Mouse (Mus musculus): ENCODE results near the gene Ocln. TPM values are rescaled to one million over a fixed set of nuclear protein-coding genes. Genes with fewer than 3 reads are reported as not detected.

Ocln gene
- polyA plus RNA-seq, 1 experiment from 2014 or later = 38.5 TPM

GRCm38 (mm10) chr13:100525935-100526648 is 26.4 kb downstream of the Ocln start:
- Histone ChIP-seq H3K36me3 (ENCODE audit: control insufficient read depth, insufficient read depth, low read length) (no peaks in the 10 kb centered on the region), H3K9ac (ENCODE audit: low read length) (no peak overlapping the region), H3K4me1 (replicated peaks; ENCODE audit: control insufficient read depth, insufficient read depth, low read length) (no peaks in the 10 kb centered on the region; the same call in none of the 2 replicates), H3K9me3 (ENCODE audit: control insufficient read depth, low read length) (no peaks in the 10 kb centered on the region; the same call in 1 of the 2 replicates), H3K27ac (ENCODE audit: low read length) (no peak overlapping the region; the same call in 1 of the 2 replicates), H3K27me3 (ENCODE audit: control insufficient read depth, insufficient read depth, low read depth, low read length) (no peaks in the 10 kb centered on the region), H3K4me2 (ENCODE audit: low read depth, low read length) (no peak overlapping the region), H3K4me3 (ENCODE audit: low read length) (no peak overlapping the region)
- ATAC-seq (ENCODE audit: low read depth) = no peak
- WGBS = 62% methylated on average over 6 of the region's 6 CpGs

DNA sequence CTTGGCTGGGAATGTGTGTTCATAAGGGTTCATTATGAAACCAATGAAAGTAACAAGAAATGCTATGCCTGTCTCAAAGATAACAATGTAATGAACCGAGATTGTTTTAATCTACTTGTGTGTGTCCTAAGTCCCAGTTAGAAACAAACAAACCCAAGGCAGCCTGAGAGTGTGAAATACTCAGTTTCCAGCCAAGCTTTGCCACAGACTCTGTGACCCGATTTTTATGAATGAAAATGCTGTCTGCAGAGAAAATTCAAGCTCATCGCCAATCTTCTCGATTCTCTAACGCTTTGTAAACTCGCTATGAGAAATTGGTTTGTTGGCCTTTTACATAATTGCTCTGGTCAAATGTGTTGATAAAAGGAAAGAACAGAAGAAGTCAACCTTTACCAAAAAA is 27.6 kb downstream of the Ocln start:
- WGBS = 80% methylated on average over 6 of the region's 6 CpGs

GRCm38 (mm10) chr13:100523698-100524097 is 28.8 kb downstream of the Ocln start:
- H3K4me2 ChIP-seq (ENCODE audit: low read depth, low read length) = no peak overlapping the region
- no peak overlapping the region for H3K27ac ChIP-seq (ENCODE audit: low read length)
- H3K9ac ChIP-seq (ENCODE audit: low read length) = no peak overlapping the region
- H3K27me3 ChIP-seq (ENCODE audit: control insufficient read depth, insufficient read depth, low read depth, low read length) = no peaks in the 10 kb centered on the region
- ATAC-seq (ENCODE audit: low read depth) = no peak
- whole genome bisulfite sequencing = 80% methylated on average over 2 of the region's 2 CpGs
- no peaks in the 10 kb centered on the region for H3K36me3 ChIP-seq (ENCODE audit: control insufficient read depth, insufficient read depth, low read length)
- H3K4me1 ChIP-seq (replicated peaks; ENCODE audit: control insufficient read depth, insufficient read depth, low read length) = no peaks in the 10 kb centered on the region; the same call in none of the 2 replicates
- no peak overlapping the region for H3K4me3 ChIP-seq (ENCODE audit: low read length)
- H3K9me3 ChIP-seq (ENCODE audit: control insufficient read depth, low read length) = no peaks in the 10 kb centered on the region

More for the DNA sequence above, 27.6 kb downstream of the Ocln start:
- H3K9ac ChIP-seq (ENCODE audit: low read length) = no peak overlapping the region
- H3K27ac ChIP-seq (ENCODE audit: low read length) = no peak overlapping the region
- no peaks in the 10 kb centered on the region; the same call in 1 of the 2 replicates for H3K9me3 ChIP-seq (ENCODE audit: control insufficient read depth, low read length)
- no peak overlapping the region for H3K4me2 ChIP-seq (ENCODE audit: low read depth, low read length)
- no peaks in the 10 kb centered on the region for H3K27me3 ChIP-seq (ENCODE audit: control insufficient read depth, insufficient read depth, low read depth, low read length)
- no peak overlapping the region for H3K4me3 ChIP-seq (ENCODE audit: low read length)
- ATAC-seq (ENCODE audit: low read depth) = no peak
- H3K36me3 ChIP-seq (ENCODE audit: control insufficient read depth, insufficient read depth, low read length) = no peaks in the 10 kb centered on the region
- H3K4me1 ChIP-seq (replicated peaks; ENCODE audit: control insufficient read depth, insufficient read depth, low read length) = no peaks in the 10 kb centered on the region; the same call in none of the 2 replicates

GRCm38 (mm10) chr13:100521724-100522591 is 30.6 kb downstream of the Ocln start:
- H3K4me3 ChIP-seq (ENCODE audit: low read length) = no peak overlapping the region
- WGBS = 77% methylated on average over 9 of the region's 9 CpGs
- no peak overlapping the region for H3K4me2 ChIP-seq (ENCODE audit: low read depth, low read length)
- H3K9me3 ChIP-seq (ENCODE audit: control insufficient read depth, low read length) = no peaks in the 10 kb centered on the region
- H3K36me3 ChIP-seq (ENCODE audit: control insufficient read depth, insufficient read depth, low read length) = no peaks in the 10 kb centered on the region
- no peak overlapping the region for H3K9ac ChIP-seq (ENCODE audit: low read length)
- H3K27ac ChIP-seq (ENCODE audit: low read length) = no peak overlapping the region
- ATAC-seq (ENCODE audit: low read depth) = no peak
- peaks cover 4% of the 10 kb centered on the region for H3K4me1 ChIP-seq (replicated peaks; ENCODE audit: control insufficient read depth, insufficient read depth, low read length)
- no peaks in the 10 kb centered on the region for H3K27me3 ChIP-seq (ENCODE audit: control insufficient read depth, insufficient read depth, low read depth, low read length)

DNA sequence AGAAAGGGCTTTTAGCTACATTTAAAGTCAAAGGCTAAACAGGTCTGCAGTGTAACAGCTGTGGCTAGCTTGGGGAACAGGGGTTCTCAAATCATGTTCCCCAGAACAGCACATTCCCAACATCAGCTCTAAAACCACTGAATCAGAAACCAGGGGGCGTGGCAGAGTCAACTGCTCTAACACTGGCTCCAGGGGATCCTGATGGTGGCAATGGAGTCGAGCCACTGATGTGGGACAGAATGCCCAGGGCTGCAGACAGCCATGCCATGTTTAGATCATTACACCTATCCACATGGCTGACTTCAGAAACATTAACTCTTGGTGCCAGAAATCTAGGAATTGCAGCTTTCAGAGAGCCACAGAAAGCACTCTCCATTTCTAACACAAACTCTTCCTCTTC is 33.4 kb downstream of the Ocln start:
- Histone ChIP-seq H3K36me3 (ENCODE audit: control insufficient read depth, insufficient read depth, low read length) (no peaks in the 10 kb centered on the region), H3K4me2 (ENCODE audit: low read depth, low read length) (no peak overlapping the region), H3K27ac (ENCODE audit: low read length) (peak overlapping the region; percentile 4; the same call in 1 of the 2 replicates), H3K27me3 (ENCODE audit: control insufficient read depth, insufficient read depth, low read depth, low read length) (no peaks in the 10 kb centered on the region), H3K9me3 (ENCODE audit: control insufficient read depth, low read length) (no peaks in the 10 kb centered on the region), H3K4me3 (ENCODE audit: low read length) (no peak overlapping the region), H3K9ac (ENCODE audit: low read length) (no peak overlapping the region), H3K4me1 (replicated peaks; ENCODE audit: control insufficient read depth, insufficient read depth, low read length) (peaks cover 4% of the 10 kb centered on the region)
- no peak for ATAC-seq (ENCODE audit: low read depth)
- WGBS = 58% methylated on average over 2 of the region's 2 CpGs

DNA sequence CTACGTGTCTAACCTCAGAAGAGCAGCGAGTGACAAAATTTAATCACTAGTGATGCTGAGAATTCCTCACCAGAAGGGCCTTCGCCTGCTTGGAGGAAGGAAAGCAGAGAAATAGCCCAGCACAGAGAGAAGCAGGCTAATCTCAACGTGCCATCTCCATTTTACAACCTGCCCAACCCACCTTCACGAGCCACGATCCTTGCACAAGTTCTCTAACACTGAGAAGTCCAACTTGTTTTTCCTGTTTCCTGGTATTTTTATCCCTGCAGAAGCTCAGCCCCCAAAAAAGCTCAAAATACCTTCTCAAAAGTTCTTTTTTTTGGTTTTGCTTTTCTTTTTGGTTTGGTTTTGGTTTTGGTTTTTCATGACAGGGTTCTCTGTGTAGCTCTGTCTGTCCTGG is 34.3 kb downstream of the Ocln start:
- H3K36me3 ChIP-seq (ENCODE audit: control insufficient read depth, insufficient read depth, low read length) = 0 out of 2 replicates have a peak, but pooled peaks cover 4% of the 10 kb centered on the region
- H3K27me3 ChIP-seq (ENCODE audit: control insufficient read depth, insufficient read depth, low read depth, low read length) = no peaks in the 10 kb centered on the region
- no peak overlapping the region for H3K9ac ChIP-seq (ENCODE audit: low read length)
- WGBS = 62% methylated on average over 6 of the region's 6 CpGs
- no peak overlapping the region for H3K4me2 ChIP-seq (ENCODE audit: low read depth, low read length)
- peak overlapping the region; percentile 72 for H3K27ac ChIP-seq (ENCODE audit: low read length)
- H3K4me3 ChIP-seq (ENCODE audit: low read length) = no peak overlapping the region
- ATAC-seq (ENCODE audit: low read depth) = peak; percentile 55; the same call in 1 of the 2 replicates
- no peaks in the 10 kb centered on the region for H3K9me3 ChIP-seq (ENCODE audit: control insufficient read depth, low read length)
- peaks cover 4% of the 10 kb centered on the region for H3K4me1 ChIP-seq (replicated peaks; ENCODE audit: control insufficient read depth, insufficient read depth, low read length)

GRCm38 (mm10) chr13:100517652-100518153 is 34.8 kb downstream of the Ocln start:
- 0 out of 2 replicates have a peak, but pooled peaks cover 4% of the 10 kb centered on the region for H3K36me3 ChIP-seq (ENCODE audit: control insufficient read depth, insufficient read depth, low read length)
- 68% methylated on average over 6 of the region's 6 CpGs for WGBS
- no peak overlapping the region for H3K4me2 ChIP-seq (ENCODE audit: low read depth, low read length)
- H3K9me3 ChIP-seq (ENCODE audit: control insufficient read depth, low read length) = no peaks in the 10 kb centered on the region
- H3K4me1 ChIP-seq (replicated peaks; ENCODE audit: control insufficient read depth, insufficient read depth, low read length) = peaks cover 4% of the 10 kb centered on the region
- H3K27me3 ChIP-seq (ENCODE audit: control insufficient read depth, insufficient read depth, low read depth, low read length) = no peaks in the 10 kb centered on the region
- peak overlapping the region; percentile 72; the same call in 1 of the 2 replicates for H3K27ac ChIP-seq (ENCODE audit: low read length)
- no peak overlapping the region for H3K4me3 ChIP-seq (ENCODE audit: low read length)
- no peak for ATAC-seq (ENCODE audit: low read depth)
- no peak overlapping the region for H3K9ac ChIP-seq (ENCODE audit: low read length)

DNA sequence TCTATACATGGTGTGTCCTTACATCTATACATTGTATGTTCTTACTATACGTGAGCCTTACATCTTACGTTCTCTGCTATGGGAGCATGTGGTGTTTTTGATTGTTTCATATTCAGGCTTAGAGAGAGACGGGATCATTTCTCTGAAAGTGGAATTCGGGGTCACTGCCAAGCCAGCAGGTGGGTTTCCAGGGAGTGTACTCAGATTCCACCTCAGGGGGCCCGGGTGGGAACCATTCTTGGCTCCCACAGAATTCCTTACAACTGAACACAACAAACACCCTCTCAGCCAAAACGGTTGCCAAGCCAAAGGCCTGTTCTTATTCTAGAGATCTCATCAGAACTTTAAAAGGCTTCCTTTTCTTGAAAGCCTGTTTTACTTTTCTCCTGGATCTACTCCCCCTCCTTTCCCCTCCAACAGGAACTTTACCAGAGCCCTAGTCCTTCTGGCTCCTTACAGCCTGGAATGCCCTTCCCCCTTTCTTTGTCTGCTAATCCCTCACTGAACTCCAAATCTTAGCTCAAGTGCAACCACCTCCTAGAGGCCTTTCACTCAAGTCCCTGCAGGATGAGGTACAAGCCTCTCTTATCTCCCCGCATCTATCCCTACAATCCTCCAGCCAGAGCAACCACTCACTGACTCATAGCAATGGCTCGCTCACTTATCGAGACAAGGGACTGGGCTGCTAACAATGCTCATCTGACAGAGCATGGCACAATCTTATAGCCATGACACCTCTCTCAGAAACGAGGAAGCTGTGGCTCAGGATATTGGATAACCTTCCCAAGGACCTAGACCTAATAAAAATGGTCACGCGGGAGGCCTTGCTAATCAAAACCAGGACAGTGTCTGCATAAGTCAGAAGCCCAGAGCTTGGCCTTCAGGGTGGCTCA is 36.1 kb downstream of the Ocln start:
- ATAC-seq (ENCODE audit: low read depth) = peak; percentile 79
- peaks cover 7% of the 10 kb centered on the region for H3K4me1 ChIP-seq (replicated peaks; ENCODE audit: control insufficient read depth, insufficient read depth, low read length)
- peak overlapping the region; percentile 78 for H3K27ac ChIP-seq (ENCODE audit: low read length)
- no peak overlapping the region for H3K4me3 ChIP-seq (ENCODE audit: low read length)
- WGBS = 45% methylated on average over 12 of the region's 12 CpGs
- H3K9ac ChIP-seq (ENCODE audit: low read length) = no peak overlapping the region
- H3K4me2 ChIP-seq (ENCODE audit: low read depth, low read length) = no peak overlapping the region
- 0 out of 2 replicates have a peak, but pooled peaks cover 4% of the 10 kb centered on the region for H3K36me3 ChIP-seq (ENCODE audit: control insufficient read depth, insufficient read depth, low read length)
- no peaks in the 10 kb centered on the region for H3K9me3 ChIP-seq (ENCODE audit: control insufficient read depth, low read length)
- no peaks in the 10 kb centered on the region for H3K27me3 ChIP-seq (ENCODE audit: control insufficient read depth, insufficient read depth, low read depth, low read length)
